Mouse (Mus musculus): ENCODE measurements at regions not wholly inside any gene's neighbourhood (a gene's known extent, or its start where the extent isn't known, plus 50 kb on each side); places are given as distances from the start of the nearest gene placed in this dataset.
A peak's percentile ranks its signal among the peaks of the same experiment; 100 is the strongest.

DNA sequence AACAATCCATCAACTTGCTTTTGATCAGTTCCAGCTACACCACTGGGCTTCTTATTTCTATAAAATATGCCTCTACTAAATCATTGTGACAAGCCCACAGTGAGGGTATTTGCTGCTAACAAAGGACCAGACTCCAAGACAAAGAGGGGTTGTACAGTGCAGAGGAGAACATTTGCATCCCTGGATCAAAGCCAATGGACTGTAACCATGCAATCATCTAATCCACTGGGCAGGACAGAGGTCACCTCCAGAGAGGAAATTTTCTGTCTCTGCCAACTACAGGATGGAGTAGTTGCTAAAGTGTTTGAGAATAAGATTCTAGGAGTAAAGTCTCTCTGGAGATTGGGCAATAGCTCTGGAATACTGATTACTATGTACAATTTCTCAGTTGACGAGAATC, 272.9 kb downstream of the Cox7c start:
- peak; percentile 82 for DNase-seq (ENCODE audit: inconsistent ontology term)

DNA sequence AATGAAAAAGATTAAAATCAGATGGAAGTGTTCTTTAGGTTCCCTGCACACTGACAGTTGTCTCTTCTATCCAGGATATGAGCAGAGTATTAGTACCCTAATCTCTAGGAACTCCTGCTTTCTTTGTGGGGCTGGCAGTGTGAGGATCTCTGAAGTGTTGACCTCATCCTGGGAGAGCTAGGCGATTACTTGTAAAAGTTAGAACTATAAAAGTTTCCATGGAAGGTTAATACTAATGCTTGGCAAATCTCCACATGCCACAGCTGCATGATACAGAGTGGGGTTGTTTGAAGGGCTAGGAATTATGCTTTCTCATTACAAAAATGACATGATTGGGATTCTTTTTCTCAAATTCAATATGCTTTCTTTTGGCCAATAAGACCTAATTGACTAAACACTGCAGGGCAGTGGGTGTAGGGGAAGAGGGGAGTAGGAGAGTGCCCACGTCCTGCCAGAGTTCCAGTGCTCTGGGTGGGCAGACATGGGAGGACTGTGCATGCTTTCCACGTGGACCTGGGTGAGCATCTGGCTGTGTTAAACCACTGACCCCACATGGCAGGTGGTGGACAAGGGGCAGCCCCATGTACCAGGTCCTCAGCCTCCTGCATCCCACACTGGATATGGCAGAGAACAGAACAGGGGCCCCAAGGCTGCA, 275.6 kb downstream of the Cox7c start:
- DNase-seq (ENCODE audit: inconsistent ontology term) = peak; percentile 35

DNA sequence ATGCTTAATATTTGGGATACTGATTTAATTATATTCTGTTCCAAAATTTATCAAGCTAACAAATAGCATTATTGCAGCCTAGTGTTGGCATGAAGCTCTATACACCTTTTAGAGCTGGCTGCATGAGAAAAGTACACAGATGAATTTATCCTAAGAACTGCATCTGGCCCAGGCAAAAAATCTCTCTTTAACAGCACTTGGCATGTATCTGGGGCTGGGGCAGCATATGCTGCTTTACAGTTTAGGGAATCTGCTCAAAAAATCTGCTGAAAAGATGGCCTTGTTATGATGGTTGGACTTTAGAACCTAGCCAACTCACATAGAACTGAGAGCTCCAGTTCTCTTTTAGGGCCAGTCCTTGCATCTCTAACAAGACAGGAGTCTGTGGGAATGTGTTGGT, 276.2 kb downstream of the Cox7c start:
- DNase-seq (ENCODE audit: inconsistent ontology term) = no peak

DNA sequence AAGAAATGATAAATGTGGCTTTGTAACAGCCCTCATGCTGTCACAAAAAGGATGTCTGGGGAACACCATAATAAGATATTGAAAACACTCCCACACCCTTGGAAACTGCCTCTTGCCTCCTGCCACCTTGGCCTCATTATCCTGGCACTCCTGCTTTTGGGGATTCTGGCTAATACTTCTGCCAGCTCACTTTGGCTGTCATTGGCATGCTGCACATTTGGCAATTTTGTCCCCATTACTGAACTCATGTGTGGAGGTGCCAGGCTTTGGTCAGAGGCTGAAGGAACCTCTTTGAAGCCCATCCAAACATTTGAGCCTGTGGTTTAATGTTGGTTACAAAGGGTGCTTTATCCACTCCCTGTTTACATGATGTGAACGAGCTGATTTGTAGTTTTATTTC, 278.2 kb downstream of the Cox7c start:
- DNase-seq (ENCODE audit: inconsistent ontology term) = peak; percentile 89

DNA sequence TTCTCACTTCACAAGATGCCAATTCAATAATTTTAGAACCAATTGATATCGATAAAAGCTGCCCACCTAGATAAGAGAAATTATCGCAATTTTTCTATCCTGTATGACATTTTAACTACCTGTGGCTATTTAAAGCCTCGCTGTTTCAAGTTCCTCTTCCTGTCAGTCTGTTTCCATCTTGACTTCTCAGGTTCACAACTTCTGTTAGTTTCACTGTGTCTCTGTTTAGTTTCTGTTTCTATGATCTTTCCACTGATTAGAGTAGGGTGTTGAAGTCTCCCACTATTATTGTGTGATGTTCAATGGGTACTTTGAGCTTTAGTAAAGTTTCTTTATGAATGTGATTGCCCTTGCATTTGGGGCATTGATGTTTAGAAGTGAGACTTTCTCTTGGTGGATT, 322.1 kb downstream of the Cox7c start:
- no peak for DNase-seq (ENCODE audit: inconsistent ontology term)

DNA sequence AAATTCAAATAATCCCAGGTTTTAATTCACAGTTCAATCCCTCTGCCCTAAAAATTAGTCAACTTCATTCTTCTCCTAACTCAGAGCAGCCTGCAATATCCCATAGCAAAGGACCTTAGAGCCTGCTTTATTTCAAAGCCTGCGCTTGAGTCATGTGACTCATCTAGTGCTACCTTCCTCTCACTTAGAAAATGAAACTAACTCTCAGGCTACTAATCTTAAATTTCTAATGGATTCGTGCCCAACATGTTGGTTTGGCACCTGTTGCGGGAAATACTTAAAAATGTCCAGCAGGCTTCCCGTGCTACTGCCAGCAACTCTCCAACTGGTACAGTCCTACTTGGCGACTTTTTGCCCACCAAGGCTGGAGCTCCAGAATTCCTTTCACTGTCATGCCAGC, 322.6 kb downstream of the Cox7c start:
- no peak for DNase-seq (ENCODE audit: inconsistent ontology term)

DNA sequence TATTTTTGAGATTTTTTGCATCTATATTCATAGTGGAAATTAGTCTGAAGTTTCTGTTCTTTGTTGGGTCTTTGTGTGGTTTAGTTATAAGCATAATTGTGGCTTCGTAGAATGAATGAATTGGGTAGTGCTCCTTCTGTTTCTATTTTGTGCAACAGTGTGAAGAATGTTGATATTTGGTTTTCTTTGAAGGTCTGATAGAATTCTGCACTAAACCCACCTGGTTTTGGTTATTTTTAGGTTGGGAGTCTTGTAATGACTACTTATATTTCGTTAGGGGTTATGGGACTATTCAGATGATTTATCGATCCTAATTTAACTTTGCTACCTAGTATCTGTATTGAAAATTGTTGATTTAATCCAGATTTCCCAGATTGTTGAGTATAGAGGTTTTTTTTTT, 326.4 kb downstream of the Cox7c start:
- DNase-seq (ENCODE audit: inconsistent ontology term) = no peak

DNA sequence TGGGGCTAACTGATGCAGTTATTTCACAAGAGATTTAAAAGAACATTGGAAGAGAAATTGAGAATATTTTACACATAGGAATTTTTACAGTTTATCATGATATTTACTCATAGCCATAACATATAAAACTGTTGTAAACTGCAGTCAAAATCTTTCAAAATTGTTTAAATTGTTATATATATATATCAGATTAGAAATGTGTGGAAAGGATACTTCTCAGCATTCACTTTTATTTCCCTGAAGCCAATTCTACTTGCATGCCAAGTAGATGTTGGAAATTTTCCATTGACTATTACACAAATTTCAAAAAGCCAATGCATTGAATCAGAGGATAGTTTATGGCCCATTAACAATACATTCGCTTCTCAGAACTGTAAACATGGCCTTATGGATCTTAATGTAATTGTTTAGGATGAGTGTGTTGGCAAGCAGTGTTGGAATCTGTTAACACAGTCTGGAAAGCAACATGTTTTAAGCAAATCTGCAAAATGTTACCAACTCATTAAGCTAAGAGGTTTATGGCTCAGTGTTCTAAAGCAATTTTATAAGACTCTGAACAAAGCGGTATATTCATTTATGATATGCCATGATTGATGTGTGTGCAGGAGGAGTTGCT, 330.7 kb downstream of the Cox7c start:
- DNase-seq (ENCODE audit: inconsistent ontology term) = no peak

DNA sequence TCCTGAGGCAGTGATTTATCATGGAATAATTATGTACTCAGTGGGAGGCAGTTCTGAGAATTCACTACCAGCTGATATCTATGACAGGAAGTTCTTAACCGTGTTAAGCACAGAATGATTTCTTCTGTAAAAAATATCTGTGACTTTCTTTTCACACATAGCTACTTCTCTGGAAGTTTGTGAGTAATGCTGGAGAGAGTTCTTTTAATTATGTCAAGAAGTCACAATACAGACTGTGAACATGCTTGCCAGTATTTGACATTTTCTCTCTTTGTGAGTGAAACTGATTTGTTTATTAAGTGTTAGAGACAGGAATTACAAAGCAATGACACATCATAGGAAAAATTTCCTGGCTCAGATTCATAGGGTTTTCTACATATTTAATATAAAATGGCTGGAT, 354.3 kb downstream of the Cox7c start:
- peak; percentile 73 for DNase-seq (ENCODE audit: inconsistent ontology term)

Data from Muller cell, postnatal 12 days (primary cell).